Mouse (Mus musculus): ENCODE measurements around the gene Tnik. TPM values are rescaled to one million over a fixed set of nuclear protein-coding genes. Genes with fewer than 3 reads are reported as not detected.

The Tnik gene
- polyA plus RNA-seq, 1 experiment from 2014 or later, result 14.7 TPM

DNA sequence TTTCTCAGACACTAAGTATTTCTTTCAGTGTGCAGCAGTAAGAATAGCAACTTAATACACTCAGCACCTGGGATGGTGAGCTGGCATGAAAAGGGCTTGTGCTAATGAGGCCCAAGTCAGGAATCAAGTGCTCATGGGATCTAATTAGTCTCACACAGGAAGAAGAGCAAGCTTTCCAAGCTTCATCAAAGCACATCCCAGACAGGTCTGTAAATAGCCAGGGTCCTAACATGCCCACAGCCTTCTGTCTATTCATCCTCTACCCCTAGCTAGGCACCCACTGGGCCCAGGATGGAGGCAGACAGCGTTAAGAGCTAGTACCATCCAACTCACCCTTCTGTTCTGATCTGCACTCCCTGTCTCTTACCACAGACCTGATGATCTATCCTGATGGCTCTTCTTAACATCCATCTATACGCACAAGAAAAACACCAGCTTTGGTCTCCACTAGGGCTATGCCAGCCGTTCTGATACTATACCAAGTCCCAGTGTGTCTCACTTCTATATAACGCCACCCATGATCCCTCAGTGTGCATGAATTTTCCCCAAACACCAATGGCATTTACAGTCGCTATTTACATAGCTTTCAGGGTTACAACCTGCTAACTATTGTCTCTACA lies 354.1 kb downstream of the Tnik start:
- WGBS, result 89% methylated on average over 5 of the region's 5 CpGs
- Histone ChIP-seq H3K4me3 (replicated peaks) (no peak overlapping the region), H3K9ac (no peak overlapping the region), H3K9me3 (no peaks in the 10 kb centered on the region), H3K36me3 (no peaks in the 10 kb centered on the region), H3K4me2 (no peak overlapping the region), H3K27ac (no peak overlapping the region), H3K4me1 (no peaks in the 10 kb centered on the region), H3K27me3 (replicated peaks) (no peaks in the 10 kb centered on the region)
- no peak for ATAC-seq (ENCODE audit: insufficient read depth, low FRiP score, low read depth)

DNA sequence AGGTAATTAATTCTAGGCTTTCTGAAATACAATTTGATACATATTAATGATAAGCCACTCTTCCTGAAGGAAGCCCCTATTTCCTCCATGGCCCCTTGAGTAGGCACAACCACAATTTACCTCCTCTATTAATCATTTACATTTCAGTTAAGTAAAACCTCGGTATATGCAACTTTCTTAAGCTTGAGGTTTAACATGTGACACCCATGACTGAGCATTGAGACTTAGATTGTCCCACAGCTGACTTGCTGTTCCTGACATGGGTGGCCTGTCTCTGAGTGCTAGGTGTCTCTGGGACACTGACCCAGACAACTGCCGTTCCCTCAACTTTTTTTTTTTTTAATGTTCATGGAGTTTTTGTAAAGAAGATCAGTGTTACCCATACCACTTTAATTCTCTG lies 358.8 kb downstream of the Tnik start:
- WGBS, result 55% methylated on average over 2 of the region's 2 CpGs
- Histone ChIP-seq H3K4me2 (no peak overlapping the region), H3K4me1 (no peaks in the 10 kb centered on the region), H3K9ac (no peak overlapping the region), H3K36me3 (no peaks in the 10 kb centered on the region), H3K4me3 (replicated peaks) (no peak overlapping the region), H3K9me3 (no peaks in the 10 kb centered on the region), H3K27me3 (replicated peaks) (no peaks in the 10 kb centered on the region), H3K27ac (no peak overlapping the region)
- ATAC-seq (ENCODE audit: insufficient read depth, low FRiP score, low read depth), result no peak

DNA sequence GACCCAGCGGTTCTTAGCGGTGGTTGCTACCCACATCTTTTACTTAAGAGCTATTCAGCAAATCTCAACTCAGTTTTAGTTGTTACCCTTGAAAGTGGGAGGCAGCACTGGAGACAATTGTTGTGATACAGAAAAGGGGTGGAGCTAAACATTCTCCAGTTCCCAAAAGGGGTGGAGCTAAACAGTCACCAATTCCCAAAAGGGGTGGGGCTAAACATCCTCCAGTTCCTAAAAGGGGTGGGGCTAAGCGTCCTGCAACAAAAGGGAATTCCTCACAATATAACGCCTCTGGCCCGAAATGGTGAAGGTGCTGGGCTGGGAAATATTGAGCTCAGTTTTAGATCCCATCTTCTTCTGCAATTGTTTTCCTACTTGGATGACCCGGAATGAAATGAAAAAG lies 363.8 kb downstream of the Tnik start:
- no peaks in the 10 kb centered on the region for H3K4me1 ChIP-seq
- 90% methylated on average over 6 of the region's 6 CpGs for WGBS
- H3K9me3 ChIP-seq, result no peaks in the 10 kb centered on the region
- no peak overlapping the region for H3K4me2 ChIP-seq
- H3K4me3 ChIP-seq (replicated peaks), result no peak overlapping the region
- H3K36me3 ChIP-seq, result no peaks in the 10 kb centered on the region
- no peak overlapping the region for H3K9ac ChIP-seq
- no peak for ATAC-seq (ENCODE audit: insufficient read depth, low FRiP score, low read depth)
- no peak overlapping the region for H3K27ac ChIP-seq
- no peaks in the 10 kb centered on the region for H3K27me3 ChIP-seq (replicated peaks)

DNA sequence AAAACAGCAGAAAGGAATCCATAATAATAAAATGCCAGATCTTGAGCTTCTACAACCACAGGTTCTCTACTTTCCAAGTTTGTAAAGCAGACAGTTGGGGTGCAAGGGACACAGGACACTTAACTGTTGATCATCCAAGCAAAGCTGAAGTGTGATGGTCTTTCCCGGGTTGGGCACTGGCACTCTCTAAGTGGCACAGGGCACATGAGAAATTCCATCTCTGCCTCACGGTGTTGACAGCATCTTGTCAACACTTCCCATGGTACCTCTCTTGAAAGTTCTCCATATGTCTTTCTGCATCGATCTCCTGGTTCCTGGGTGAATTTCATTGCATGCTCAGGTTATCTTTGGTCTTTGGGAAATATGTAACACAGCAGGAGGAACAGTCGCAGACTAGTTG lies 373.8 kb downstream of the Tnik start:
- no peaks in the 10 kb centered on the region for H3K4me1 ChIP-seq
- no peak overlapping the region for H3K4me3 ChIP-seq (replicated peaks)
- no peaks in the 10 kb centered on the region for H3K36me3 ChIP-seq
- H3K27me3 ChIP-seq (replicated peaks), result no peaks in the 10 kb centered on the region
- no peaks in the 10 kb centered on the region for H3K9me3 ChIP-seq
- no peak overlapping the region for H3K4me2 ChIP-seq
- no peak overlapping the region for H3K9ac ChIP-seq
- no peak overlapping the region for H3K27ac ChIP-seq
- ATAC-seq (ENCODE audit: insufficient read depth, low FRiP score, low read depth), result no peak
- WGBS, result 78% methylated on average over 4 of the region's 4 CpGs

DNA sequence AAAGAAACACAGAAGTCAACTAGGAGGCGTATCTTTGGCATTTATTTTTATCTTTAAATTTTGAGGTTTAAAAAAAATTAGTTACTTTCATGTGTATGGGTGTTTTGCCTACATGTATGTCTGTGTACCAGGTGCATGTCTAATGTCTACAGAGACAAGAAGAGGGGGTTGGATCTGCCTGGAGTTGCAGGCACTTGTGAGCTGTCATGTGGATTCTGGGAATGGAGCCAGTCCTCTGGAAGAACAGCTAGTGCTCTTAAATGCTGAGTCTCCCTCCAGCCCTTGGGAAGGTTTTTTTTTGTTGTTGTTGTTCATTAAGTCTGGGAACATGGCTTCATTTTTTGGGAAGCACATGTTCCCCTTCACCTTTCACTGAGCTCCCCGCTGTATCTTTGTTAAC lies 375.9 kb downstream of the Tnik start:
- H3K9me3 ChIP-seq, result no peaks in the 10 kb centered on the region

DNA sequence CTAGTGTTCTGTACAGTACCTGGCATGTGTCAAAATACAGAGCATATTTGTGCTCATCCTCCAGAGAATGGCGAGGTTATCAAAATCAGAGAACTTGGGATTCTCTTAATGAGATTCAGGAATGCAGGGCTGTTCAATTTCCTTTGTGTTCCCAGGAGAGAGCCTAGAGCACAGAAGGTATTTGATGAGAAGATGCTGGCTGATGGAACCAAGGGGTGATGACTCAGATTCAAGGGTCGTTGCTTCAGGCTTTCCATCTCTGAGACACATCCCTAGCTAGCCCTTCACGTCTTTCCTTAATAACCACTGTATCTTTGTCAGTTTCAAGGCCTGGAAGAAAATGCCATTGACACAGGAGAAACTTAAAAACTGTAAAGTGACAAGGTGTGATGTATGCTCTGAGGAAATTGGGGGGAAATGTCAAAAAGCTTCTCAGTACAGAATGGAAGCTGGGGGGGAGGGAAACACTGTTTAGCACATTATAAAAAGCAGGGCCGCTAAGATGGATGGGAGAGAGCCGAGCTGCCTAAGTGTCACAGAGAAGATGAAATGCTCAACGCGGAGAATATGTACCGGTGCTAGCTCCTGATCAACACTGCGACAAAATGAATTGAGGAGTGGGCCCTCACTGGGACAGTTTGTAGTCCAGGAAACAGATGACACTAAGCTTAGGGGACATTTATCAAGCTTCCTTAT lies 380.4 kb downstream of the Tnik start:
- no peak overlapping the region for H3K9ac ChIP-seq
- no peaks in the 10 kb centered on the region for H3K27me3 ChIP-seq (replicated peaks)
- H3K4me3 ChIP-seq (replicated peaks), result no peak overlapping the region
- H3K27ac ChIP-seq, result no peak overlapping the region
- no peaks in the 10 kb centered on the region for H3K9me3 ChIP-seq
- no peaks in the 10 kb centered on the region for H3K4me1 ChIP-seq
- WGBS, result 57% methylated on average over 9 of the region's 9 CpGs
- no peaks in the 10 kb centered on the region for H3K36me3 ChIP-seq
- no peak for ATAC-seq (ENCODE audit: insufficient read depth, low FRiP score, low read depth)
- no peak overlapping the region for H3K4me2 ChIP-seq

More for the DNA sequence above, 375.9 kb downstream of the Tnik start:
- Histone ChIP-seq H3K4me1 (no peaks in the 10 kb centered on the region), H3K27ac (no peak overlapping the region), H3K4me3 (replicated peaks) (no peak overlapping the region), H3K36me3 (no peaks in the 10 kb centered on the region), H3K9ac (no peak overlapping the region), H3K27me3 (replicated peaks) (no peaks in the 10 kb centered on the region), H3K4me2 (no peak overlapping the region)
- no peak for ATAC-seq (ENCODE audit: insufficient read depth, low FRiP score, low read depth)
- WGBS, result 75% methylated on average over 2 of the region's 2 CpGs

DNA sequence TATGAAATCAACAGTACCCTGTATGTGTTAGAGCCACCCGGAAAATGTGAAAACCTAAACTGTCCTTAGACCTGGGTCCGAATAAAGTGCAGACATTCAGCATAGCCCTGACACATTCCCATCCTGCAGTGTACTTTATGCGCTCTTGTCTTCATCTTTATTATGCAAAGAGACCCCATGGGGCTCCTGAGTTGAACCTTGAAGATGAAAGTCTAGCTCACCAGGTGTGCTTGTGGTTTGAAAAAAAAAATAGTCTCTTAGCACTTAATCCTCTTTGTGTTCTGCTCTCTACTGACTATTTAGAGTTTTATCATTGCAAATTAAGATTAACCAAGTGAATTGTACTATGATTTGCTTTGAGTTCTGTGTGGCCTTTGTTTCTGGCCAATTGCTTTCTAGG lies 389.6 kb downstream of the Tnik start:
- no peak for ATAC-seq (ENCODE audit: insufficient read depth, low FRiP score, low read depth)
- Histone ChIP-seq H3K9ac (no peak overlapping the region), H3K27me3 (replicated peaks) (no peaks in the 10 kb centered on the region), H3K4me3 (replicated peaks) (no peak overlapping the region), H3K36me3 (no peaks in the 10 kb centered on the region), H3K27ac (no peak overlapping the region), H3K4me2 (no peak overlapping the region), H3K4me1 (no peaks in the 10 kb centered on the region), H3K9me3 (no peaks in the 10 kb centered on the region)
- WGBS, result 73% methylated on average over 3 of the region's 3 CpGs

DNA sequence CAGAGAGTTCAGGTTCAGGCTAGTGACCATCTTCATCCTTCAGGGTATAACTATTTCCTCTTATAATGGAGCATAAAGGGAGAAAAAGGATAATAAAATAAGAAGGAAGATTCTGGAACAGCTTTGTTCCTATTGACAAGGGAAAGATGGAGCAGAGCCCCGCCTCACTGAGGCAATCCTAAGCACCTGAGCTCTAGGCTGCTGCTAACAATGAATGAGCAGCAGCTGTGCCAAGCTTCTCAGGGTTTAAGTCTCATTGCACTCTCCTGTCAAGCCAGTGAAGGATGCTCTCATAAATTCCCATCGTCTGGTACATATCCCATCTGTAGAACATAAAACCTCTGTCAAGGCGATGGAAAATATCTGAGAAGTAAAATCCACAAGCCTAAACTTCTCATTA lies 390.0 kb downstream of the Tnik start:
- 57% methylated on average over 3 of the region's 3 CpGs for WGBS
- no peaks in the 10 kb centered on the region for H3K27me3 ChIP-seq (replicated peaks)
- H3K9me3 ChIP-seq, result no peaks in the 10 kb centered on the region
- no peak overlapping the region for H3K9ac ChIP-seq
- no peak overlapping the region for H3K27ac ChIP-seq
- ATAC-seq (ENCODE audit: insufficient read depth, low FRiP score, low read depth), result no peak
- H3K4me1 ChIP-seq, result no peaks in the 10 kb centered on the region
- no peak overlapping the region for H3K4me2 ChIP-seq
- H3K4me3 ChIP-seq (replicated peaks), result no peak overlapping the region
- no peaks in the 10 kb centered on the region for H3K36me3 ChIP-seq

DNA sequence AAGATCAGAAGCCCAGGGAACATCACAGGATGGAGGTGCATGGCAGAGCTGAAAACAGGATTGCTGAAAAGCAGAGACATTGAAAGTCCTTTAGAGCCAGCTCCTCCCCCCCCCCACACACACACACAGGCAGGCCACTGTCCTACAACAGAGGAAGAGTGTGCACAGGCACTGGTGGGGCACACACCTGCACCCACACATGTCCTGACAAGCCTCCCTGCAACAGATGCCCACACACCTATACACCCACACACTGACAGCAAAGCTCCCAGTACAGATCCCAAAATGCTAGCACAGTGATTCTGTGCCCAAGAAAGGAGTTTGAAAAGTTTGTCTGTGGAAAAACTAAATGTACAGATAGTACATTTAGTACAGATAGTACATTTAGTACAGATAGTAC lies 391.7 kb downstream of the Tnik start:
- Histone ChIP-seq H3K4me2 (no peak overlapping the region), H3K4me1 (no peaks in the 10 kb centered on the region), H3K9ac (no peak overlapping the region), H3K27ac (no peak overlapping the region), H3K36me3 (no peaks in the 10 kb centered on the region), H3K4me3 (replicated peaks) (no peak overlapping the region), H3K27me3 (replicated peaks) (no peaks in the 10 kb centered on the region), H3K9me3 (no peaks in the 10 kb centered on the region)
- no peak for ATAC-seq (ENCODE audit: insufficient read depth, low FRiP score, low read depth)

DNA sequence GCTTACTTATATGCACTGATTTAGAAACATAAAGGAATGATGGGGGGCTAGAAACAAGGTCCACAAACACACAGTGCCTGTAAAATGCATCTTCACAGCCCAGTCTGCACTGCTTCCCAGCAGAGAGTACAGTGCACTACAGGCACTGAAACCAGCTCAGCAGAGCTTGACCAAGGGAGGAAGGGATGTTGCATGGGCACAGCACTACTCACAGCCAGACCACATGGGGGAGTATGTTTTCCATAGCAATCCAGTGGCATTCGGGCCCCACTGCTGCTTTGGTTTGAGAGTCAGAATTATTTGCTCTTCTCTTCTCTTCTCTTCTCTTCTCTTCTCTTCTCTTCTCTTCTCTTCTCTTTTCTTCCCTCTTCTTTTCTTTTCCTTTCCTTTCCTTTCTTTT lies 395.3 kb downstream of the Tnik start:
- no peak overlapping the region for H3K9ac ChIP-seq
- H3K27ac ChIP-seq, result no peak overlapping the region
- no peaks in the 10 kb centered on the region for H3K27me3 ChIP-seq (replicated peaks)
- H3K4me1 ChIP-seq, result no peaks in the 10 kb centered on the region
- ATAC-seq (ENCODE audit: insufficient read depth, low FRiP score, low read depth), result no peak
- 39% methylated on average over 1 of the region's 1 CpGs for WGBS
- no peaks in the 10 kb centered on the region for H3K36me3 ChIP-seq
- H3K9me3 ChIP-seq, result no peaks in the 10 kb centered on the region
- H3K4me2 ChIP-seq, result no peak overlapping the region
- no peak overlapping the region for H3K4me3 ChIP-seq (replicated peaks)

DNA sequence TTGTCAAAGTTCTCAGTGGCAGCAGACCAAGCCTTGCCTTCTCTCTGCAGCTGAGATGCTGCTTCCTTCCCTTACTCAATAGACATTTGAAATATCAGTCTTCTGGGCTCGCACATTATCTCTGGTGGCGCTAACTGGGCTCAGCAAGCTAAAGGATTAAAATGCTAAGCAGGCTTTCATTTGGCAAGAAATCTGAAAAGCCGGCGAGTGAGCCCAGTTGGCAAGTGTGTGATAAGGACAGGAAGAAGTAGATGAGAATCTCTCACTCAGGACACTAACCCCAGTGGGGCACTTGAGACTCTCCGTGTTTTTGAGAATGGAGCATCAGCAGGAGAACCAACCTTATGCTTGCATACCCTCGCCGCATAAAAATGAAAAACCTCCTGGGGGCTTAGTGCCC lies 417.8 kb downstream of the Tnik start:
- no peaks in the 10 kb centered on the region for H3K4me1 ChIP-seq
- no peak overlapping the region for H3K9ac ChIP-seq
- no peaks in the 10 kb centered on the region for H3K36me3 ChIP-seq
- no peak overlapping the region for H3K4me3 ChIP-seq (replicated peaks)
- WGBS, result 80% methylated on average over 7 of the region's 7 CpGs
- no peaks in the 10 kb centered on the region for H3K27me3 ChIP-seq (replicated peaks)
- H3K9me3 ChIP-seq, result no peaks in the 10 kb centered on the region
- ATAC-seq (ENCODE audit: insufficient read depth, low FRiP score, low read depth), result no peak
- H3K4me2 ChIP-seq, result no peak overlapping the region
- no peak overlapping the region for H3K27ac ChIP-seq

DNA sequence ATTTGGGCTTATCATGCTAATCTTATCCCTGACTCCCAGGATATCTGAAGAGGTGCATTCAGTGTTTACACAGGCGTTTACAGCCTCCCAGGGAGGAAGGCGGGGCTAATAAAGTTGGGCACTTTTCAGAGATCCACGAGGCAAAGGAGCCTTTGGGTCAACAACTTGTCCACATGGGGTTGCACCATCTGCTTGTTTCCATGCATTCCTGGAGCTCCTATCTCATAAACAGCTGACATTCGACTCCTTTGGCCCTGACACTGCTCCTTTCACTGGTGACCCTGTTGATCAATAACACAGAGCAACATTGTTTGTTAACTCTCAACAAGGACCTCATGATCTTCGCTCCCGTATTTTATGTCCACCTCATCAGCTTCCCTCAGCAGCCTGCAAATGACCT lies 418.9 kb downstream of the Tnik start:
- H3K36me3 ChIP-seq, result no peaks in the 10 kb centered on the region
- 31% methylated on average over 6 of the region's 6 CpGs for WGBS
- H3K4me2 ChIP-seq, result no peak overlapping the region
- H3K9ac ChIP-seq, result no peak overlapping the region
- H3K4me3 ChIP-seq (replicated peaks), result no peak overlapping the region
- no peak; the same call in 1 of the 2 replicates for ATAC-seq (ENCODE audit: insufficient read depth, low FRiP score, low read depth)
- H3K9me3 ChIP-seq, result no peaks in the 10 kb centered on the region
- H3K27me3 ChIP-seq (replicated peaks), result no peaks in the 10 kb centered on the region
- H3K27ac ChIP-seq, result no peak overlapping the region
- no peaks in the 10 kb centered on the region for H3K4me1 ChIP-seq

DNA sequence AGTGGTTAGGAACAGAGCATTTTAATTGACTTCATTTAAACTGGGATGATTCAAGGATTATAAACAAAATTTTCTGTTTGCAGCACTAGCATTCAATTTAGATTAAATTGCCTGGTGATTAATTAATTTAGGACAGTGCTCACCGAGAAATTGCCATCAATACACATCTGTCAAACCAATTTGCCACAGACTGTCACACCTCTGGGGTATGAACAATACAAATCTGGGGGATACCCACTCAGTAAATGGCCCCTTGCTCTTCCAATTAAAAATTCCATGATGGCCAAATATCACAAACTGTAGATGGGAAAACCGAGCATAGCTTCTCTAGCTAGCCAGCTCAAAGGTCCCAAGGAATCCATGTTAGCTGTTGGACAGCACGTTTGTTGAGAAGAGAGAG lies 419.4 kb downstream of the Tnik start:
- Histone ChIP-seq H3K27me3 (replicated peaks) (no peaks in the 10 kb centered on the region), H3K4me2 (no peak overlapping the region), H3K9me3 (no peaks in the 10 kb centered on the region), H3K4me1 (no peaks in the 10 kb centered on the region), H3K9ac (no peak overlapping the region), H3K4me3 (replicated peaks) (no peak overlapping the region), H3K36me3 (no peaks in the 10 kb centered on the region), H3K27ac (no peak overlapping the region)
- ATAC-seq (ENCODE audit: insufficient read depth, low FRiP score, low read depth), result no peak
- WGBS, result 67% methylated on average over 3 of the region's 3 CpGs
